Mouse (Mus musculus): ENCODE data around the gene Kif11. TPM values are rescaled to one million over a fixed set of nuclear protein-coding genes. Genes with fewer than 3 reads are reported as not detected.

Gene Kif11
- 84.3 and 85.5 TPM in 2 replicates for polyA plus RNA-seq (2012; rRNA removed)

GRCm38 (mm10) chr19:37375755-37376615 lies at the start of gene Kif11:
Gene Kif11 (plus strand): TSS chr19:37376403.

GRCm38 (mm10) chr19:37337752-37338151 lies 38.5 kb upstream of the Kif11 start, which contains the start of gene Ide:
Gene Ide (minus strand): TSS chr19:37337852.

GRCm38 (mm10) chr19:37434263-37434951 lies 58.2 kb downstream of the Kif11 start, which contains the start of gene Hhex:
Gene Hhex (plus strand): TSS chr19:37434810.

Other genes with a start within 250 kb of the Kif11 start
- 89.1 and 119 TPM in 2 replicates for gene March5, start 168.9 kb upstream of the Kif11 start, polyA plus RNA-seq (2012; rRNA removed)
- 2.6 and 3.4 TPM in 2 replicates for gene Cpeb3, start 167.8 kb upstream of the Kif11 start, polyA plus RNA-seq (2012; rRNA removed)
- 23.9 and 24.8 TPM in 2 replicates for gene Ide, start 38.6 kb upstream of the Kif11 start, polyA plus RNA-seq (2012; rRNA removed)
- gene Hhex, start 58.4 kb downstream of the Kif11 start, polyA plus RNA-seq (2012; rRNA removed) = 3.3 and 3.5 TPM in 2 replicates
- gene Exoc6, start 174.0 kb downstream of the Kif11 start, polyA plus RNA-seq (2012; rRNA removed) = 7.5 and 8.0 TPM in 2 replicates